9 mouse cellular contexts compared by ENCODE assay signal in the genomic region with DNA sequence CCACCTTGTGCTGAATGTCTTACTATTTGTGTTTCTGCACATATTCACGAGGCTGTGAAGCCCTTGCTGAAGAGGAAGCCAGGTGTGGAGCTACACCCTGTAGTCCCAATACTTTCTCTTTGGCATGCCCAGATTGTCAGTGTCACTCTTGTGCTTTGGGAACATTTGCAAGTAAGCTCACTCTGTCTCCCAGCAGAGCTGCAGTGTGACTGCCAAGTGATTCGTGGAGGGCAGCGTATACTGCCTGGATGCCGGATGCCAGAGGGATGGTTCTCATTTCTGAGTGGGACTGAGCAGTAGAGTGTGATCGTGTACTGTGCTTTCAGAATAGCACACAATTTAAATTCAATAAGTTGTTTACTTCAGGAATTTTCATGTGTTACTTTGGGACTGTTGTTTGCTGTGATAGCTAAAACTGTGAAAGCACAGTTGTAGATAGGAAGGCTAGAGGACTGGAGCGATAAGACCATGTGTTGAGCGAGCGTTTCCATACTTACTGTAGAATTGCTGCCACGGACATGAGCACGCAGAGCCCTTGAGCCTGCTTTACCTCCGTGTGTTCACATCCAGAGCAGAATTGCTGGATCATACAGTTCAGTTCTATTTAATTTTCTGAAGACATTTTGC.
DNase-seq lines count a peak whose midpoint lies in the region; ATAC-seq lines count a peak whose summit lies in the region.
"Had no signal": no experiment of that assay in that cellular context is flagged by ENCODE, and none has a peak within 500 bp of the region (broad histone marks: within the 10 kb centered on the region; RNA-seq: fewer than 3 reads in every experiment).

No protein-coding gene starts in this region.

- no peak overlapping the region for H3K4me3 ChIP-seq in kidney, embryonic 14.5 days (ENCODE audit: low read length)
- no peak overlapping the region for H3K4me3 ChIP-seq in brown adipose tissue, adult 24 weeks (ENCODE audit: insufficient read depth, low read depth, low read length)
- peak overlapping the region; percentile 21 to 27; a peak in 3 of 4 replicates for H3K4me3 ChIP-seq in heart, embryonic 14.5 days (ENCODE audit: control insufficient read depth in 1 of 2, insufficient read depth in 1 of 2, low read depth in 1 of 2, low read length in 2 of 2)
- H3K4me3 ChIP-seq in limb, embryonic 15.5 days: no peak overlapping the region

- peaks cover 15% of the 10 kb centered on the region; the same call in 1 of the 2 replicates for H3K4me1 ChIP-seq in kidney, embryonic 14.5 days (ENCODE audit: control insufficient read depth, insufficient read depth, low read length)
- H3K4me1 ChIP-seq in brown adipose tissue, adult 24 weeks (ENCODE audit: control insufficient read depth, insufficient read depth, insufficient read length, low read length): peaks cover 29% of the 10 kb centered on the region
- H3K4me1 ChIP-seq in heart, embryonic 14.5 days (ENCODE audit: control insufficient read depth in 2 of 2, insufficient read depth in 2 of 2, low read length in 2 of 2): peaks cover 13 to 39% of the 10 kb centered on the region in 2 experiments
- peaks cover 27% of the 10 kb centered on the region for H3K4me1 ChIP-seq in limb, embryonic 15.5 days

- H3K9me3 ChIP-seq in kidney, embryonic 14.5 days (ENCODE audit: control insufficient read depth, low read length): no peaks in the 10 kb centered on the region
- H3K9me3 ChIP-seq in heart, embryonic 14.5 days (ENCODE audit: control insufficient read depth, low read length): no peaks in the 10 kb centered on the region
- no peaks in the 10 kb centered on the region for H3K9me3 ChIP-seq in limb, embryonic 15.5 days

- H3K36me3 ChIP-seq in kidney, embryonic 14.5 days (ENCODE audit: control insufficient read depth, insufficient read depth, low read length): peaks cover 13% of the 10 kb centered on the region
- peaks cover 18% of the 10 kb centered on the region for H3K36me3 ChIP-seq in heart, embryonic 14.5 days (ENCODE audit: control insufficient read depth, insufficient read depth, low read length)
- peaks cover 15% of the 10 kb centered on the region for H3K36me3 ChIP-seq in limb, embryonic 15.5 days

- 60% methylated on average over 11 of the region's 11 CpGs for WGBS in kidney, embryonic 14.5 days
- 6% methylated on average over 11 of the region's 11 CpGs for WGBS in heart, embryonic 14.5 days
- 47% methylated on average over 11 of the region's 11 CpGs for WGBS in limb, embryonic 15.5 days

- ATAC-seq in kidney, embryonic 14.5 days (ENCODE audit: low FRiP score, low TSS enrichment): no peak
- ATAC-seq in heart, embryonic 14.5 days (ENCODE audit: insufficient number of reproducible peaks, insufficient read depth, low FRiP score, low read depth): no peak
- ATAC-seq in limb, embryonic 15.5 days (ENCODE audit: insufficient number of reproducible peaks, low FRiP score, low TSS enrichment, low read depth): no peak

- 0 out of 2 replicates have a peak overlapping the region, but pooled peaks have one; percentile 10 for H3K4me2 ChIP-seq in kidney, embryonic 14.5 days (replicated peaks; ENCODE audit: low read depth, low read length)
- H3K4me2 ChIP-seq in heart, embryonic 14.5 days (ENCODE audit: low read length): peak overlapping the region; percentile 77
- 0 out of 2 replicates have a peak overlapping the region, but pooled peaks have one; percentile 6 for H3K4me2 ChIP-seq in limb, embryonic 15.5 days

- DNase-seq in kidney, postnatal 25 days: no peak
- DNase-seq in right cerebral cortex, postnatal 4 days: peak; percentile 33
- no peak for DNase-seq in T-cell, adult 2 months (ENCODE audit: low spot score)
- DNase-seq in Muller cell, postnatal 12 days (ENCODE audit: inconsistent ontology term): no peak

- no peak overlapping the region for H3K27ac ChIP-seq in kidney, embryonic 14.5 days (ENCODE audit: low read depth, low read length)
- peak overlapping the region; percentile 29; the same call in 1 of the 2 replicates for H3K27ac ChIP-seq in brown adipose tissue, adult 24 weeks (replicated peaks; ENCODE audit: low read depth, low read length)
- peak overlapping the region; percentile 85 to 99 for H3K27ac ChIP-seq in heart, embryonic 14.5 days (replicated peaks in 1 of 2; ENCODE audit: control insufficient read depth in 1 of 2, insufficient read depth in 1 of 2, low read depth in 2 of 2, low read length in 2 of 2)
- H3K27ac ChIP-seq in limb, embryonic 15.5 days: peak overlapping the region; percentile 1; the same call in 1 of the 2 replicates
- H3K27ac ChIP-seq: kidney, postnatal 0 days had no signal

- H3K27me3 ChIP-seq in kidney, embryonic 14.5 days (ENCODE audit: control insufficient read depth, insufficient read depth, low read length): no peaks in the 10 kb centered on the region
- no peaks in the 10 kb centered on the region for H3K27me3 ChIP-seq in heart, embryonic 14.5 days (ENCODE audit: control insufficient read depth, insufficient read depth, low read length)
- no peaks in the 10 kb centered on the region for H3K27me3 ChIP-seq in limb, embryonic 15.5 days

- H3K9ac ChIP-seq in kidney, embryonic 14.5 days (ENCODE audit: low read depth, low read length): peak overlapping the region; percentile 19; the same call in 1 of the 2 replicates
- peak overlapping the region; percentile 80 for H3K9ac ChIP-seq in heart, embryonic 14.5 days (ENCODE audit: low read length)
- 0 out of 2 replicates have a peak overlapping the region, but pooled peaks have one; percentile 0 for H3K9ac ChIP-seq in limb, embryonic 15.5 days

Comparison
In these comparisons a context has a peak if more than half of its experiments do, and no peak if none do; other contexts are left out.
1. H3K4me2 ChIP-seq: peak in every context shown above with its lines; median percentile 77 in heart, embryonic 14.5 days; 10 in kidney, embryonic 14.5 days; 6 in limb, embryonic 15.5 days.
2. H3K4me3 ChIP-seq: peak in heart, embryonic 14.5 days (2 of 2); none in kidney, embryonic 14.5 days (single experiment), brown adipose tissue, adult 24 weeks (single experiment) and limb, embryonic 15.5 days (single experiment).
3. H3K9ac ChIP-seq: peak in every context shown above with its lines; median percentile 80 in heart, embryonic 14.5 days; 19 in kidney, embryonic 14.5 days; 0 in limb, embryonic 15.5 days.